Mouse (Mus musculus): ENCODE data around the gene Rusc2. TPM values are rescaled to one million over a fixed set of nuclear protein-coding genes. Genes with fewer than 3 reads are reported as not detected.

Rusc2 gene
- polyA plus RNA-seq, 1 experiment from 2014 or later, result 0.69 TPM

- no peak for DNase-seq (ENCODE audit: low spot score)
Observed at GRCm38 (mm10) chr4:43415221-43416070, 33.7 kb downstream of the Rusc2 start.

DNA sequence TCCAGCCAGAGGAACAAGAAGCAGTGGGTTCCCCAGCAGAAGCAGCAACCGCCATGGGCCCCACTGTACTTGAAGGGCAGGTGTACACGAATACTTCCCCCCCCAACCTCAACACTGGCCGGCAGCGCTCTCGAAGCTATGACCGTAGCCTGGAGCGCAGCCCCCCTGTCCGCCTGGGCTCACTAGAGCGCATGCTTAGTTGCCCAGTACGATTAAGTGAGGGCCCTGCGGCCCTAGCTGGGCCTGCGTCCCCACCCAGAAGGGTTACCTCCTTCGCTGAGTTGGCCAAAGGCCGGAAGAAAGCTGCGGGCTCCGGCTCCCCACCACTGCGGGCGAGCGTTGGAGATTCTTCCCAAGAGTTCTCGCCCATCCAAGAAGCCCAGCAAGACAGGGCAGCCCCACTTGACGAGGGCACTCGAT, 34.3 kb downstream of the Rusc2 start:
- no peak for DNase-seq (ENCODE audit: low spot score)

DNA sequence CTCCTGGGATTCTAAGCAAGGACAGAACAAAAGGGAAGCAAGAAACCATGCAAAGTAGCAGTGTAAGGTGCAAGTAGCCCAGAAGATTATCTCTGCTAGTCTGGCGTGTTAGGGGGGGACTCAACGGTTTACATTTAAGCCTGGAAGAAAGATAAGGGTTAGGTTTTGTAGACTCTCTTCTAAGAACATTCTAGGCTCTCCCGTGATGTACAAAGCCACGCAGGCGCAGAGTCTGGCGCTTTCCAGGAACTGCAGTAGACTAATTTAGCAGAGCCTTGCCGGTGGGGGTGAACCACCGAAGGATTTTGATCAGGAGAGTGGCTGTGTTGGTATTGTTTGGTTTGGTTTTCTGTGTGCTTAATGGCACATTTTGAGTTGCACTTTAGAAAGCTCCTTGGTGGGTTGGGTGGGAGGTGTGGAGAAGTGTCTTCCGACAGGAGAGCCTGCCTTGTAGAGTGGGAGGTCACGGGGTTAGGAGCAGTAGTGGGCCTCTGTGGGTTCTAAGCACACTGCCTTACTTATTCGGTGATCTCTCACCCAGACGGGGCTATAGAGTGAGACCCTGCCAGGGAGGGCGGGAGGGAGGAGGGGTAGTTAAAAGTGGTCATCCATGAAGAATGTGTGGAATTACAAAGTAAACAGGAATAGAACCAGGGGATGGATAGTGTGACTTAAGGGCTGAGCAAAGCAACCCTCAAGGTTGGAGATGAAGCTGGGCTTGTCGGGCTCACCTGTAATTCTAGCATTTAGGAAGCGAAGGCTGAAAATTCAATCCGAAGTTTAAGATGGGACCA, 35.7 kb downstream of the Rusc2 start:
- DNase-seq (ENCODE audit: low spot score), result no peak

DNA sequence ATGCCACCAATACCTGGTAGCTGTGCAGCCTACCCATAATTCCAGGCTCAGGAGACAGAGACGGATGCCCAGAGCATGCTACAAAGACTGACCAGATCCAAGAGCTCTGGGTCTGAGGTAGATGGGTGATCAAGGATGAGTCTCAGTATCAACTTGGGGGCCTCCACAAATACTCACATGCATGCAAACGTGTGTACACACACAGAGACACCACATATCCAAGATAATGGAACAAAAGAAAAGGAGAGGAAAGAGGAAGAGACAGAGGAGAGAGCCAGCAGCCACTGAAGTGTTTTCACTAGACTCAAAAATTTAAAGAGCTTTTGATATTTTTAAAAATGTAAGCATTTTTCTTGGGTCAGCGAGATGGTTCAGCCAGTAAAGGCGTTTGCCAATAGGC, 36.7 kb downstream of the Rusc2 start:
- DNase-seq (ENCODE audit: low spot score), result no peak

GRCm38 (mm10) chr4:43418973-43419656, 37.3 kb downstream of the Rusc2 start:
- no peak for DNase-seq (ENCODE audit: low spot score)

DNA sequence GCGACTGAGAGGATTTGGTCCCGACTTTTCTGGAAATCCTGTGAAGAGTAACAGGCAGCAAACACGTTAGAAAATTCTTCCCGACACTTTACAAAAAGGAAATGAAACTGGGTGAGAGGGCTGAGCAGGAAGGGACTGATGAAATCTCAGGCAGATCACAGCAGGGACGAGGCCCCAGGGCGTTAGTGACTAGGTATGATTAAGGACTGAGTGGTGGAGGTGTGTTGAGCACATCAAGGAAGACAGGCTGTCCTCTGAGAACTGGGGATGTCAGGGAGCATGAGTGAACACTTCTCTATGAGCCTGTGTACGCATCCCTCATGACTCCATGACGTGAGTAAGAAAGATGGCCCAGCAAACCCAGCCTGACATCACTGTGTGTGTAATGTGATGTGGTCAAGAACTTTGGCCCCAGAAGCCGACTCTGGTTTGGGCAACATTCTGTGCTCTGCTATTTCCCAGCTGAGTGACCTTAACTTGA, 38.1 kb downstream of the Rusc2 start:
- DNase-seq (ENCODE audit: low spot score), result no peak

DNA sequence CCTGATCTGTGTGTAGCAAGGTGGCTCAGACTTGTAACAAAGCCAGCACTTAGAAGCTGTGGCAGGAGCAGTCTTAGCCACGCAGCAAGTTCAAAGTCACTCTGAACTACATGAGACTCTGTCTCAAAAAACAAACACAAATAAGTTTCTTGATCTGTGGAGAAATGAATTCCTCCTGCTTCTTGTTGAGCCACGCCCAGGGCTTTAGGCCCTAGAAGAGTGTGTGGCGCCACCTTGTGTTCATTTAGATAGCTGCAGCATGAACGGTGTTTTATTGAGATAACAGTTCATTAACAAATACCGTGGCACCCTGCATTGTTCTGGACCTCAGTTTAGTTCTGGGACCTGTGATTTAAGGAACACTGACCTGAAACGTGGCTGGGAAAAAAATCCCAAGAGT, 38.5 kb downstream of the Rusc2 start:
- DNase-seq (ENCODE audit: low spot score), result peak; percentile 77

- DNase-seq (ENCODE audit: low spot score), result no peak
Observed at GRCm38 (mm10) chr4:43421632-43422240, 40.0 kb downstream of the Rusc2 start.

DNA sequence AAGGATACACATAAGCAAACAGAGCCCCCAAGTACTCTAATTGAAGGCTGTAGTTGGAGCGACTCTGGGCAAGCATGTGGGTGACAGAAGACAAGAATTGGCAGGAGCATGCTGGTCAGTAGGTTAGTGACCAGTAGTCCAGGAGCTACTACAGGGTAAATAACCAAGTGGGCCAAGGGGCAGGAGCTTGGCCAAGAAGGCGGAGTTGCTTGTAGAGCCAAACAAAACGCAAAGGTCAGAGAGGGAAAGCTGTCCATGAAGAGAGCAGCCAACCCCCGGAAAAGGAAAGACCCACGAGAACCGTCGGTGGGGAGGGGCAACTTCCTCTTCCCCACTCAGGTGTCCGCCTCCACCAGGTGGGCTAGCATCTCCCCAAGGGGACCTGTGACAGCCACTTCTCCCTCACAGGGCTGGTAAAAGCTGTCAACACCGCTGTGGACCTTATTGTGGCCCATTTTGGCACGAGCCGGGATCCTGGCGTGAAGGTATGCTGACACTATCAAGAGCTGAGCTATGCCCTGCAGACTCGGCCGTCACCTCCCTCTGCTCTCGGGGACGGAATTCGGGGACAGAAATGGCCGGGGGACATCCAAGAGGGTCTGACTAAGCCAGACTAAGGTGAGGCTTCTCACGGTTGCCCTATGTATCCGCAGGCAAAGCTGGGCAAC, 41.6 kb downstream of the Rusc2 start:
- DNase-seq (ENCODE audit: low spot score), result no peak

DNA sequence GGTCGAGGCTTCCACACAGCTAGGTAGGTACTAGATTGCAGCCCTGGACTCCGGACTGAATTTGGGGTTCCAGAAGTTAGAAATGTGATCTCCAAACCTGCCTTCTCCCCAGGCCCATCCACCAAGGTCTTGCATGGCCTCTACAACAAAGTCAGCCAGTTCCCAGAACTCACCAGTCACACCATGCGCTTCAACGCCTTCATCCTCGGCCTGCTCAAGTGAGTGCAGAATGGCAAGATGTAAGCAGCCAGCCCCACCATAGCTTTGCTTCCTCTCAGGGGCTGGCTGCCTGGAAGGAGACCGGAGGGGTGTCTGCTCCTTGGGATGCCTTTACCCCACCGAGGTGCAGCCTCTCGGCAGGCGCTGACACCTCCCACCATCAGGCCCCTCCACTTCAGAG, 42.3 kb downstream of the Rusc2 start:
- DNase-seq (ENCODE audit: low spot score), result no peak

GRCm38 (mm10) chr4:43425197-43425596, 43.4 kb downstream of the Rusc2 start:
- DNase-seq (ENCODE audit: low spot score), result no peak

- DNase-seq (ENCODE audit: low spot score), result peak; percentile 32
Observed at GRCm38 (mm10) chr4:43425648-43426380, 44.0 kb downstream of the Rusc2 start.

DNA sequence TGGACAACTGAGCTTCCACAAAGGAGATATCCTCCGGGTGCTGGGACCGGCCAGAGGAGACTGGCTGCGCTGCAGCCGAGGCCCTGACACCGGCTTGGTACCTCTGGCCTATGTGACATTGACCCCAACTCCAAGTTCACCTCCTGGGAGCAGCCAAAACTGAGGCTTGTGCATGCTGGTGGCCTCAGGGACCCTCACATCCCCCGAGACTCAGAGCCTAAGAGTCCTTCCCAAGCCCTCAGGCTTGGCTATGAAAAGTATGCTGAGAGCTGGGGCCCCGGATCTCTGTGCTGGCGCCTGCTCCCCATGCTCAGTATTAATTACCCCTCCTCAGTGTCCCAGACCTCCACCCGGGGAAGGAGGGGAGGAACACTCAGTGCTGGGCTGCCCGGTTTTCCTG, 44.7 kb downstream of the Rusc2 start:
- no peak for DNase-seq (ENCODE audit: low spot score)

DNA sequence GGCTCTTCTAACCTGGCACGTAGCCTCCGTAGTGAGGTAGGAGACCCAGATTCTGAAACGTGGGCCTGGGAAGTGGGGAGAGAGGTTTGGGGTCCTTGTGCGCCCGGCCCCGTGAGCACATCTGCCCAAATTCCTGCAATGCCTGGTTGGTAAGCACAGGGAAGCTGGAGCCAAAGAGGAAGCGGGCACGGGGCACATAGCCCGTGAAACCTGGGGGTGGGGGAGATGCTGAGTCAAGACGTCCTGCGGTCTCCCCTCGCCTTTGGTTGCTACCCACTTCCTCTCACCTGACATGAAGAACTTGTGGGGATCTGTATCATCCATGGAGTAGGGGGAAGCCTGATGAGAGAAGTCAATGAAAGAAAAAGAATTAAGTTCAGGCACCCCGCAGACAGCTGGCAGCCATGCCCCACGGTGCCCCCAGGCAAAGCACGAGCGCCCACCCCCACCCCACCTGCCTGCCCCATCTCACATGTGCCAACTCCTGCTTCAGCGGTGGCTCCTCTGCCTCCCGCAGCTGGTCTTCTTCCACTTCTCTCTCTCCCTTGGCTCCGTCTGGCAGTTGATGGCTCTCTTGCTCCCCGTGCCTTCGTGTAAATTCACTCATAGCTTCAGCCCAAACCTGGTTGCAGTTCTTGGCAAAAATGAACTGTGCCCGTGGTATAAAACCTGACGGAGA, 45.9 kb downstream of the Rusc2 start:
- peak; percentile 93 for DNase-seq (ENCODE audit: low spot score)

GRCm38 (mm10) chr4:43428180-43428861, 46.5 kb downstream of the Rusc2 start:
- DNase-seq (ENCODE audit: low spot score), result no peak

- no peak for DNase-seq (ENCODE audit: low spot score)
Observed at GRCm38 (mm10) chr4:43428946-43429345, 47.2 kb downstream of the Rusc2 start, which contains the start of gene Fam166b. Gene Fam166b, minus strand, starts transcription at chr4:43429134.

- peak; percentile 83 for DNase-seq (ENCODE audit: low spot score)
Observed at GRCm38 (mm10) chr4:43431690-43432089, 49.9 kb downstream of the Rusc2 start.

- no peak for DNase-seq (ENCODE audit: low spot score)
Observed at GRCm38 (mm10) chr4:43432832-43433231, 51.1 kb downstream of the Rusc2 start.

DNA sequence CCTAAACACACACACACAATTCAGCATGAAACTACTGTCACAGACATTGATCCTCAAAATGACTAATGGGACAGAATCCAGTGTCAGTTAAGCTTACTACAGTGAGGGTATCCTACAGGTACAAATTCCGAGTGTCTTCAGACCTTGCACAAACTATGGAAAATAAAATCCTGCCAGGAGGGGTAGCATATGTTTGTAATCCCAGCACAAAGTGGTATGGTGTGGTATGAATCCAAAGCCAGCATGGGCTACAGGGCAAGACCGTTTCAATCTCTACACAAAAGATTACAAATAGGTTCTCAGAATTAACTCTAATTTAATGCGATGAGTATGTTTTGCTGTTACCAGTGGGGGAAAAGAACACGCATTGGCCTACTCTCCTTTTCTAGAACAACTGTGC, 59.9 kb downstream of the Rusc2 start, which contains the start of gene Tesk1:
Tesk1 (plus strand) TSS at position 301 of the 400 bp plus-strand sequence.
- no peak for DNase-seq (ENCODE audit: low spot score)
